In genomic region chr13:76017974-76018843, GRCm38 (mm10) we compare ENCODE assay signal across 8 mouse cellular contexts. TPM values are rescaled to one million over a fixed set of nuclear protein-coding genes. Genes with fewer than 3 reads are reported as not detected.
A peak's percentile ranks its signal among the peaks of the same experiment; 100 is the strongest.
DNase-seq lines count a peak whose midpoint lies in the region; ATAC-seq lines count a peak whose summit lies in the region.

TSS of gene Rfesd (minus strand) at chr13:76018719.

- no peaks in the 10 kb centered on the region for H3K27me3 ChIP-seq in megakaryocyte, embryonic 14.5 days (replicated peaks)

- peak; percentile 99 for DNase-seq in ZHBTc4 (ENCODE audit: low read depth, low spot score)
- DNase-seq in gastrocnemius, adult 8-10 months (ENCODE audit: low spot score in 2 of 2): peak; percentile 97 to 98
- DNase-seq in hindlimb bud, embryonic 11.5 days (ENCODE audit: extremely low spot score, low read depth, low spot score): peak; percentile 87
- peak; percentile 83 to 96 for DNase-seq in left cerebral cortex, adult 8-10 months (ENCODE audit: low spot score in 2 of 2)
- peak; percentile 98 for DNase-seq in right cerebral cortex, postnatal 10 days (ENCODE audit: low spot score in 2 of 2)
- DNase-seq in urinary bladder, postnatal 25 days (ENCODE audit: low spot score): peak; percentile 95

- peaks cover 9% of the 10 kb centered on the region for H3K36me3 ChIP-seq in megakaryocyte, embryonic 14.5 days (replicated peaks; ENCODE audit: low read length)

- peak within 1 kb of the TSS; percentile 95 for H3K4me3 ChIP-seq in megakaryocyte, embryonic 14.5 days (replicated peaks)

- peaks cover 20% of the 10 kb centered on the region for H3K4me1 ChIP-seq in megakaryocyte, embryonic 14.5 days

- no peaks in the 10 kb centered on the region for H3K9me3 ChIP-seq in megakaryocyte, embryonic 14.5 days

- ATAC-seq in common myeloid progenitor, adult 5-6 weeks (replicated peaks; ENCODE audit: low read depth, poor library complexity, severe bottlenecking): peak; percentile 92

RNA-seq across cellular contexts. Expression of gene Rfesd, which starts in this region (rescaled TPM):
- 23.2 and 92.9 TPM in 2 replicates for total RNA-seq in common myeloid progenitor, adult 5-6 weeks (2017)
- total RNA-seq in gastrocnemius, adult 8-10 months (2022): 10 to 100 TPM; 17.6 to 29.0 (median 22.7) TPM
- total RNA-seq in left cerebral cortex, adult 8-10 months (2022): 10 to 100 TPM; 18.1 to 20.2 (median 19.4) TPM
- polyA plus RNA-seq in megakaryocyte, embryonic 14.5 days (2012; ENCODE audit: insufficient read depth, low replicate concordance): 3.7 TPM in 1 of 2 replicates, not detected in the other

Comparison
In these comparisons a context has a peak if more than half of its experiments do, and no peak if none do; other contexts are left out.
1. Peak in every context shown above with its lines: DNase-seq, ATAC-seq and H3K4me3 ChIP-seq.